Mouse (Mus musculus): ENCODE results near the gene Zfand6. TPM values are rescaled to one million over a fixed set of nuclear protein-coding genes. Genes with fewer than 3 reads are reported as not detected.

The Zfand6 gene
- 87.9 and 89.8 TPM in 2 replicates for polyA plus RNA-seq (2012; rRNA removed)

DNA sequence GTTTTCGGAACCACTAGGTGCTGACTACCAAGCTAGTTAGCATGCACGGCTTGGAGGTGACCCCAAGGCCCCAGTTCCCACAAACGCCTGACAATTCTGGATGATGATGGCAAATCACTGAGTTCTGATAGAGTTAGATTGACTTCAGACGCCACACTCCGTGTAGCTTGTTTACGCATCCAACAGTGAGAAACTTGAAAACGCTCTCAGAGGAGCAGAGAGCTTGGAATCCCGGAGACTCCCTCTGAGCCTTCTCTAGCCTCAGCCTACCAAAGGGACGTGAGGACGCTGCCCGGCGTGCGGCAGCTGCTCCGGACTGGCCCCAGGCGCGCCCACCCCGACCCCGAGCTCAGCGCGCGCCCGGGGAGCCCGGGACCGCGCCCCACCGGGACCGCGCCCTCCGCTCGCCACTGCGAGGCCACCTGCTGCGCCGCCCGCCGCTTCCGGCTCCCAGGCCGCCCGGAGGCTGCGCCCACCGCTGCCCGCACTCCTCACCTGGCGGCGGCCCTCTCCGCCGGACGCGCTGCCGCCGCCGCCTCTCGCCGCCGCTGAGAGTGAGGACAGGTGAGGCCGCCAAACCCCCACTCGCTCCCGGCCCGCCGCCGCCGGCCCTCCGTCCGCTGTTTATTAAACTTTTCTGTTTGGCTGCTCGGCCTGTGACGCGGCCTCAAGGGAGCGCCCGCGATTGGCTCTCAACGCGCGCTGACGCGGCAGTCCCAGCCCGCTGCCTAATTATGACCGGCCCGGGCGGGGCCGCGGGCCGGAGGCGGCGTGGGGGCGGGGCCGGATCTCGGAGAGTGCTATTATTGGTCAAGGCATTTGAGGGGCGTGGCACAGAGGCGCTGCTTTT is at the start of gene Zfand6:
TSS of gene Zfand6 (minus strand) at position 709 of the 850 bp plus-strand sequence.

DNA sequence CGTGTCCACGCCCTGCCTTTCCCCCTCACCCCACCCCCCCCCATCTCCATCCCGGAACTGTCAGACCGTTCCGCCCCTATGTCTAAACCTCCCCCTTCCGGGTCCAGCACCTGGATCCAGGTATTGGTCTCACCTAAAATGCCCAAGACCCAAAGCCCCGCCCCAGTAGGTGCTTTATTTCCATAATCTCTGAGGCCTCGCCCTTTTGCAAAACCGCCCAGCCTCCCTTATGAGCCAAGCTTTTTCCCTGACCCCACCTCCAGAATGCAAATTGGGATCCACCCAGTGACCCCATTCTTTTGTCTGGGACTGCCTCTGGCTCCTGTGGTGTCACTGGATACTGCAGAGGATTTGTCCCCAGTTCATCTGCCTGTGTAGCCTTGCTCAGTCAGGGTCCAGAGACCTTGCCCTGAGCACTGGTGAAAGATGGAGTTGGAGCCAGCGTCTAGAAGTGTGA is 83.4 kb downstream of the Zfand6 start, which contains the start of gene Fah:
TSS of gene Fah (minus strand) at position 430 of the 457 bp plus-strand sequence.

Other genes starting within 250 kb of the Zfand6 start
- under 0.01 and 0.01 TPM in 2 replicates for gene Gm2115, start 161.0 kb downstream of the Zfand6 start, polyA plus RNA-seq (2012; rRNA removed)
- gene Fah, start 83.2 kb downstream of the Zfand6 start, polyA plus RNA-seq (2012; rRNA removed), result 336 and 346 TPM in 2 replicates
- not detected in 2 replicates for gene Olfr291, start 163.6 kb upstream of the Zfand6 start, polyA plus RNA-seq (2012; rRNA removed)